Mouse (Mus musculus) erythroid progenitor cell, adult 5-6 weeks (primary cell): Measurements from ENCODE around the gene Aes. TPM values are rescaled to one million over a fixed set of nuclear protein-coding genes. Genes with fewer than 3 reads are reported as not detected.

ENCODE experiments used
- ATAC-seq: replicated peaks from 2 replicates; pipeline ENCODE4 v1.8.0; 2016; ENCODE audit warnings: moderate number of reproducible peaks, mild to moderate bottlenecking, moderate TSS enrichment, inconsistent platforms; ENCODE audit not compliant: poor library complexity, low FRiP score, severe bottlenecking
- total RNA-seq, 2 experiments: library from RNA; stranded (forward) in 1 of 2; stranded (reverse) in 1 of 2; fragments of 150-400 nt in 1 of 2; fragments of 186-747, 209-891 nt in 1 of 2; gene quantifications; 2 replicates each; pipeline versions ENCODE4 v1.2.3 to v1.2.4; 2015 to 2017; ENCODE audit warnings: low replicate concordance in 2 of 2

Gene Aes
- total RNA-seq, 2 experiments from 2014 or later, result 47.5 to 103 TPM

GRCm38 (mm10) chr10:81593223-81593622 is 33.9 kb downstream of the Aes start:
- ATAC-seq, result no peak

DNA sequence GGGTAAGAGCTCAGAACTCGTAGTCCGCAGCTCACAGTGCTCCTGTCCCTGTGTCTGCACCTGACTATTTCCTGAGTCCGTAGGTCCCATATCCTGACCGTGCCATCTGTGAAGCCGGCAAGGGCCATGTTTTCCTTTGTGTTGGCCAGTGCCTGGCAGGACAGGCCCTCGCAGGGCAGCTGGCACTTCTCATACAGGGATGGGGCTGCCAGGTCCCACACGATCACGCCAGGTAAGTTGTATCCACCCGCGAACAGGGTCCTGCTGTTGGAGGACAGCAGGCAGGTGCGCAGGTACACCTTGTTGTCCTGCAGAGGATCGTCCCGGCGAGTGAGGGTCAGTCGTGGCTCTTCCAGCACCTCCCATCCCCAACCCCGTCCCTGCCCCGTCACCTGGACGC is 34.6 kb downstream of the Aes start:
- ATAC-seq, result no peak

GRCm38 (mm10) chr10:81595599-81595998 is 36.3 kb downstream of the Aes start:
- no peak for ATAC-seq

- no peak for ATAC-seq
These were observed 37.3 kb downstream of the Aes start for GRCm38 (mm10) chr10:81596611-81597010.

GRCm38 (mm10) chr10:81597137-81597950 is 38.1 kb downstream of the Aes start:
- ATAC-seq, result no peak

DNA sequence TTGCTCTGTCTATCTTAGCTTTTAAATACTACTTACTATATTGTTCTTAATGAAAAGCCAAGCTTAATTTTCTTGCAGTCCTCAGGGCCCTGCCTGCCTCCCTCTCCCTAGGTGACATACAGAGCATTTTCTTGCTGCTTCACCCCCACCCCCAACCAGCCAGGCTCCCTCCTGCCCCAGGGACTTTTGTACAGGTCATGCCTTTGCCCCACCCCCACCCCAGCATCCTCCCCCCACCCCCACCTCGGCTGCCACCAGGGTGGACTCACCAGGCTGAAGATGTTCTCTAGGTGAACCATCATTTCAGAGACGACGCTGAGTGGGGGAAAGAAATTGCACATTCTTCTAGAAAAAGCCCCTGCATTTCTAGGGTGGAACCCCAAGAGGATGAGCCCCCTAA is 39.1 kb downstream of the Aes start:
- no peak for ATAC-seq

DNA sequence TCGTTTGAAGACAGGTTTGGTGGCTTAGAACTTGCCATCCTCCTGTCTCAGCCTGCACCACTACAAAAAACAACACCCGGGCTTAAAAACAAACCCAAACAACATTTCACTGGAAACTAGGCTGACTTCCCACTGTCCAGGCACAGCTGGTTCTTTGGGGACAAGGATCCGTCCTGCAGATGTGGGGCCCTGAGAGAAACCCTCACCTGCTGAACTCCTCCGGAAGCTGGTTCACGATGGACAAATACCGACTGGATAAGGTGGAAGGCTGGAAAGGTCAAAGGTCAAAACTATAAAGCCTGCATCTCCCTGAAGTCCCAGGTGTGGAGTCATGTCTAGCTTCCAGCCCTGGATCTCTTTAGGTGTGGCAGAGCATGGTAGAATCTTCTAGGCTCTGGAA is 39.6 kb downstream of the Aes start:
- ATAC-seq, result no peak

DNA sequence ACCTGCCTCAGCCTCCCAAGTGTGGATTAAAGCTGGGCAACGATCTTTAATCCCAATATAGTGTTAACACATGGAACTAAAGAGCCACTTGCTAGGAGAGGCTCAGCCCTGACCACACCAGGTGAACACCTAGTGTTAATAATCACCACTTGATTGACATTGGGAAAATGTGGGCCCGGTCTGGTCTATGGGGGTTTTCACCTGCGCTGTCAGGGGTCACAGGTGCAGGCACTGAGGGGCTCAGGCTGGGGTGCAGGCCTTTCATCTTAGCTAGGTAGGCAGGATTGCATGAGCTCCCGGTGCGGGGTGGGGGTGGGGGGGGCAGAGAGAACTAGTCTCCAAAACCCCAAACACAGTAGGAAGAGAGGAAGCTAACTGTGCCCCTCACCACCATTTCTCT is 40.3 kb downstream of the Aes start:
- no peak for ATAC-seq

- no peak for ATAC-seq
These were observed 40.8 kb downstream of the Aes start for GRCm38 (mm10) chr10:81600096-81600495.

DNA sequence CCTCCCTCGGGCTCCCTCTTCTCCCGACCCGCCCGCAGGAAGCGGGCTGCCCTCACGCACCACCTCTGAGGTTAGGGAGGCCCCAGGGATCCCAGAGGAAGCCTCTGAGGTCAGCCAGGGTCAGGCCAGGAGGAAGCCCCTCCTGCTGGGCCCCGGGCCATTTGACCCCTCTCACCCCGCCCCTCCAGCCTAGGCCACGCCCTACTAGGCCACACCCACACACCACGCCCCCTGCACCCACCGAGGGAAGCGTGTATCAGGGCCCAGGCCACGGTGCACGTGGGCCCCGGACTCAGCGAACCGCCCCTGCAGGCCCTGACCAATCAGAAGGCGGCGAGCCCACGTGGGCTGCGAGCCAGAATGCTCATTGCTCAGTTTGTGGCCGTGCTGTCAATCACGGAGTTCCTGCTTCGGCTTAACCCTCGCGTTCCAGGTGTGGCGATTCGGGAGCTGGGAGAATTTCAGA is 41.5 kb downstream of the Aes start, which contains the start of gene Tle6:
Gene Tle6 (minus strand): TSS at position 336 of the 466 bp plus-strand sequence.
- peak; percentile 74 for ATAC-seq

DNA sequence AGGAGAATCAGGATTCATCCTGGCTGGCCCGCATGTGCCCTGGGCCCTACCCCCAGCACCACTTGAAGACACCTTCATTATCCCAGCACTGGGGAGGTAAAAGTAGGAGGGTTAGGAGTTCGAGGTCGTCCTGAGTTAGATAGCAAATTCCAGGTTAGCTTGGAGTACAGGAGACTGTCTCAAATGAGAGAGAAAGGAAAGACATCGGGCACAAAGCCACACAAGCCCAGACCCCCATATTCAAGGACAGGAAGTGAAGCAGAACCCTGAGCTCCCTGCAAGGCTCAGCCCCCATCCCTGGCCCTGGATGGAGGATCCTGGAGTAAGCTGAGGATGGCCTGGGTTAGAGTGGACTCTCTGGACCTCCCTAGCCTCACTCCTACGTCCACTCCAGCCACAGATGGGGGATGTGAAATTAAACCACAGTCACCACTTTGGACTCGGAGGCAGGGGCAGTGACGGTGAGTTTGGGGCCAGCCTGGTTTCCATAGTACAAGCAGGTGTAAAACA is 42.2 kb downstream of the Aes start:
- no peak for ATAC-seq

GRCm38 (mm10) chr10:81602741-81603151 is 43.5 kb downstream of the Aes start:
- no peak for ATAC-seq

DNA sequence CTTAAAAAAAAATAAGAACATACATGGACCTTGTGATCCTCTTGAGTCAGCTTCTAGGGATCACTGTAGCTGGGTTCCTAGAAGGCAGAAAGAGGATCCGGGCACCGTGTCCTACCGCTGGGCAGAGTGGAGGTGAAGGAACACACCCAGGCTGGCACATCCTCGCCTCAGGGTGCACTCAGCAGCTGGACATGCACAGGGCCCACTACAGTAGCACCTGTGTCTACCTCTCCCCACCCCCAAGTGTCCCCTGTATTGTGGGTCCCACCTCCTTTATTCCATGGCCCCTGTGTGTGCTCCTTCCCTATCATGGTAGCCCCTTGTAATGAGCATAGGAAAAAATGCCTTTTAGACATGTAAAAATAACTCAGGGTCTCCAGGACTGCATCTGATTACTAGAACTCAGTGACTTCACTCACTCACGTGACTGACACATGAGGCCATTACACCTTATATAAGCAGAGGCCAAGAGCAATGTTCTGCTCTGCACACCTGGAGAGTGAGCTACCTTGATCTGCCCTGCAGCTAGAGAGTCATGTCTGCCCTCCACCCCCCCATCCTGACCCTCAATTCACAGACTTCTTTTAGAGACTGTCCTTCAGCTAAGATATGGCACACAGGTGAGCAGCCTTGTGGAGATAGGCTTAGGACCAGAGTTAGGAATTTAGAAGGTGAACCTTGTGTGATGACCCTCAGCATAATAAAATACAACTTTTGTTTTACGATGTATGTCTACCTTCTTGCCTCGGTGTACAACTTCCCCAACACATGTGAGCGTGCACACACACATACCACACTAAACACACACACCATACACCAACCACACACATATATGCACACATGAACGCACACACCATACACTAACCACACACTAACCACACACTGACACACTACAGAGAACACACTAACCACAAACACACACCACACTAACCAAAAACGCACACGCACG is 45.0 kb downstream of the Aes start:
- no peak for ATAC-seq

GRCm38 (mm10) chr10:81604968-81605665 is 45.8 kb downstream of the Aes start:
- ATAC-seq, result peak; percentile 70

GRCm38 (mm10) chr10:81605666-81605973 is 46.3 kb downstream of the Aes start:
- peak; percentile 6; the same call in 1 of the 2 replicates for ATAC-seq

GRCm38 (mm10) chr10:81605974-81606751 is 46.9 kb downstream of the Aes start, which contains the start of gene BC025920:
BC025920 (plus strand) TSS chr10:81606270.
- ATAC-seq, result peak; percentile 93

DNA sequence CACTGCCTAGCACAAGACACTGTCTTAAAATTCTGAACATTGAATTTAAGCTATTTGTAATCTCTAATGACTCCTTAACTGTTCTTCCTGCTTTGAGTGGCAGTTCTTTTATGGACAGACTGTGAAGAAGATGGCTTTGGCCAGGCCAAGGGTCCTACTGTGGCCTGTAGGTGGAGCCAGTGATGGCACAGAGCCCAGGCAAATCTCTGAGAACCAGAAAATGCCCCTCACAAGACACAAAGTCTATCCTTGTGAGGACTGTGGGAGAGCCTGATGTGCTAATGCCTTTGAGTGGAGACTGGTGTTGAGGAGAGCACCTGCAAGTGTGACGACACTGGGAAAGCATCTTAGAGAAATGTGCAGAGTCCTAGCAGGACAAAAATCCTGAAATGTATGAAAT is 49.0 kb downstream of the Aes start:
- no peak for ATAC-seq

DNA sequence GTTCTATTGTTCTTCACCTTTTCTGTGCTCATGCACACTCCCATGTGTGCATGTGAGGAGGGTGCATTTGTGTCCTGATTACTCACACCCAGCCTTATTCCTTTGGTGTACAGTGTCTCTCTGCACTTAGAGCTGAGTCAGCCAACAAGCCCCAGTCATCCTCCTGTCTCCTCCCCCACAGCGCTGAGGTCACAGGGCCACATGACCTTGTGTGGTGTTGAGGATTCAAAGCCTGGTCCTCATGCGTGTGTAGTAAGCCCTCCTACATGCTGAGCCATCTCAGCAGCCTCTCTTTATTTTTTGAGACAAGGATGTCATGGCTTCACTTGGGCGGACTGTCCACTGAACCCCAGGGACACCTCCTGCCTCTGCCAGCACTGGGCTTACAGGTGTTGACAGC is 53.5 kb downstream of the Aes start:
- no peak for ATAC-seq

DNA sequence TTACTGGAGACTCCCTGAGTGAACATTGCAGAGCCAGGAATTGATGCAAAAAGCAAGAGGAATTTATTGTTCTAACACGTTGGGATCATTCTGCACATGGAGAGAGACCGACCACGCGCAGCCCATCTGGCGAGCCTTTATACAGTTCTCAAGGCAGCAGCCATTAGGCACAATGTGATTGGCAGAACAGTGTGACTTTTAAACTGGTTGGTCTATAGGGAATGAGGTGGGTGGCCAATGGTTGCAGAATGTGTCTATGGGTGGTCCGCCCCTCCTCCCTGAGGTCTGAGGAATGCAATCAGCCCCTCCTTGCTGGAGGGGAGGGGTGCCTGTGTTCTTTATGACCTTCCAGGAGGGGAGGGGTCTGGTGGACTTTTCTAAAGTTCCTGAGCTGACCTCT is 56.2 kb downstream of the Aes start:
- no peak for ATAC-seq
